Mouse (Mus musculus) CD4-positive, CD25-positive, alpha-beta regulatory T cell, adult 4 months (primary cell): ENCODE data around the gene Gpr108. TPM values are rescaled to one million over a fixed set of nuclear protein-coding genes. Genes with fewer than 3 reads are reported as not detected.
A peak's percentile ranks its signal among the peaks of the same experiment; 100 is the strongest.

Source experiments
- ATAC-seq: one replicate; pipeline ENCODE4 v1.8.0; 2017
- polyA plus RNA-seq, 2 experiments: library from polyadenylated mRNA; unstranded; fragments of 100-300 nt; shearing (Covaris generic); gene quantifications; one replicate each; pipeline ENCODE4 v1.2.1; 2017

The Gpr108 gene
- polyA plus RNA-seq, 2 experiments from 2014 or later = 62.0 to 94.4 TPM

- no peak for ATAC-seq
Observed at GRCm38 (mm10) chr17:57267556-57268126, 19.4 kb upstream of the Gpr108 start.

DNA sequence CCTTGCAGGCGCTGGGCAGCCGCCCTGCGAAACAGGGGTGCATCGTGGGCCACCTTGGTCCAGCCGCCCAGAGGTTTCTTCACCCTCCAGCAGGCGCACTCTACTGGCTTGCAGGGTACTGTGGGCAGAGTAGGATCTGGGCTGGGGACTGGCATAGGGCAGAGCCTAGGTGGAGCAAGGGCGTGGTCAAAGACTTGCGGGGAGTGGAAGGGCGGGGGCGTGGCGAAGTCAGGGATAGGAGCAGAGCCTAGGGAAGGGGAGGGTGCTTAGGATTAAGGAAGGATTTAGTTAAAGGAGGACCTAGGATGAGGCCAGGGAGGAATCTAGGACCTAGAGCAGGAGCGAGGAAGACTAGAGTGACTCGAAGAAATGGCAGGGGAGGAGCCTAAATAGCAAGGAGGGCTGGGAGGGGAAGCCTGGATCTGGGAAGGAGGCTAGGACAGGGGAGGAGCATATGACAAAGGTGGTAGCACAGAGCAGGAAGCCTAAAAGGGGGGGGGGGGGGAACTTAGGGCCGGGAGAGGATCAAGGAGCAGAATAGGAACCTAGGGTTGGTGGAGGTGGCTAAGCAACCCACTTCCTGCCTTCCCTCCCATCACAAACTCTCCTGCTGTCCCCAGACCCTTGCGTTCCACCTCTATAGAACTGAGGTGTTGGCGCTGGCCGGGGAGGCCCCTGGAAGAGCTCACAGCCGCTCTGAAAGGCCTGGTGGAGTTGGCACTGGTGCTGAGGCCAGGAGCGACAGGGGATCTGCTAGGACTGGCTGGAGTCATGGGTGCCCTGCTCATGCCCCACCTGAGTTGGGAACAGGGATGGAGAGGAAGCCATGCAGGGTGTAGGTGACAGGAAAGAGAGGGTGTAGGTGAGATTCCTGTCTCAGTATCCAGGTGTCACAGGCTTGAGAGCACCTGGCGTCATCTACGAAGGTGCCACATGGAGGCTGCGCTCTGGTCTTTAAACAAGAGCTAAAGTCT is 17.0 kb upstream of the Gpr108 start:
- ATAC-seq = peak; percentile 51

DNA sequence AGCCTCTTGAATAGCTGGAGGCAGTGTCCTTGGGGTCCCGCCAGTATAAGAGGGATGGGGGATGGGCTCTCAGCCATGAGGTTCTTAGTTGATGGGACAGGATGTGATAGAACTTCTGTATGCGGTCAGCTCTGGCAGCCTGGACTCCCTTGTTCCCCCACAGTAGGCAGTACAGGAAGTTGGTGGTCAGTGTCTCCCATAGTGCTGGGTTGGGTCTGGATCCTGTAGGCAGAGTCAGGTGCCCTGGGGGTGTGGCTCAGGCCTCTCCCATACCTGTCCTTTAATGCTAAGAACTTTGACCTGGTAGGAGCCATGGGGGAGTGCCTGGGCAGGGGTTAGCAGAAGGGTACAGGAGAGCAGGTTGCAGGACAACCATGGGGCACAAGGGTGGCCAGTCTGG is 15.9 kb upstream of the Gpr108 start:
- ATAC-seq = peak; percentile 34

DNA sequence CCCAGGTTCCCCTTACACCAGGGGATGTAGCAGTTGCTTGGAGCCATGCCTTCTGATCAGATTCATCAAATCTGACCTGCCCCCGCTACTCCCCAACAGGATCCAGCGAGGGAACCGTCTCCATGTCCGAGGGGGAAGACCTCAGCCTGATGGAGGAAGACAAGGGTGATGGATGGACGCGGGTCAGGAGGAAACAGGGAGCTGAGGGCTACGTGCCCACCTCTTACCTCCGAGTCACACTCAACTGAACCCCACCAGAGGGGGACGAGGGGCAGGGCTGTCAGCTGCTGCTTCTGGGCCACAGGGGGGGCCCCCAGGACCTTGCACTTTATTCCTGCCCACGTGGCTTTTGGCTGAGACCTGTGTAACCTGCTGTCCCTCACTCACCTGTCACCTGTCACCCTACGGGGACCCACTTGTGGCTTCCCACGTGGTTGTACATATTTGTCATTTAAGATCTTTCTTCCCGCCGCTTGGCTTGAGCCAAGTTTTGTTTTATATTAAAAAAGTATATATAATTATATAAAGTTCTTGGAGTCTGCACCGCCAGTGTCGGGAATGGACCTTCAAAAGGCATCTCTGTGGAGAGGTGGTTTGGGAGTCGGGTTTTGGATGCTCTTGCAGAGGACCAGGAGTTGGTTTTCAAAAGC is 14.8 kb upstream of the Gpr108 start:
- no peak for ATAC-seq

DNA sequence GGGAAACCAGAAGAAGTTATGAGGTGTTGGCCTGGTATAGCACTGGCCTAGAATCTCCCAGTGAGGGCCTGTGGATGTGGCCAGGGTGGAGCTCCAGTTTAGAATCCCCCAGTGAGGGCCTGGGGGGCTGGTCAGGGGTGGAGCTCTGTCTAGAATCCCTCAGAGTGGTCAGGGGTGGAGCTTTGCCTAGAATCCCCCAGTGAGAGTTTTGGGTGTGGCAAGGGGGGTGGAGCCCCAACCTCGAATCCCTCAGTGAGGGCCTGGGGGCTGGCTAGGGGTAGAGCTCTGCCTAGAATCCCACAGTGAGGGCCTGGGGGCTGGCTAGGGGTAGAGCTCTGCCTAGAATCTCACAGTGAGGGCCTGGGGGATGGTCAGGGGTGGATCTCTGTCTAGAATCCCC is 13.6 kb upstream of the Gpr108 start:
- ATAC-seq = no peak

DNA sequence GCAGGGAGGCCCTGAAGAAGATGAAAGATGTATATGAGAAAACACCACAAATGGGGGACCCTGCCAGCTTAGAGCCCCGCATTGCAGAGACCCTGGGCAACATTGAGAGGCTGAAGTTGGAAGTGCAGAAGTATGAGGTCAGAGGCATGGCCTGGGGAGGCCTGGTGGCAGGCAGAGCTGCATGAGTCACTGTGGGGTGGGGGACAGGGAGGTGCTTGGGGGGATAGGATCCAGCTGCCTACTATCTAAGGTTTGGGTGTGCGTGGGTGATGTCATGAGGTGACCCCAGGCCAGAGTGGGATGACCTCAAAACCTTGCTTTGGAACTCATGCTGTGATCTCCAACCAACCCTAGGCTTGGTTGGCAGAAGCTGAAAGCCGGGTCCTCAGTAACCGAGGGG is 13.0 kb upstream of the Gpr108 start:
- ATAC-seq = no peak

GRCm38 (mm10) chr17:57260351-57260750 is 12.1 kb upstream of the Gpr108 start:
- ATAC-seq = no peak

DNA sequence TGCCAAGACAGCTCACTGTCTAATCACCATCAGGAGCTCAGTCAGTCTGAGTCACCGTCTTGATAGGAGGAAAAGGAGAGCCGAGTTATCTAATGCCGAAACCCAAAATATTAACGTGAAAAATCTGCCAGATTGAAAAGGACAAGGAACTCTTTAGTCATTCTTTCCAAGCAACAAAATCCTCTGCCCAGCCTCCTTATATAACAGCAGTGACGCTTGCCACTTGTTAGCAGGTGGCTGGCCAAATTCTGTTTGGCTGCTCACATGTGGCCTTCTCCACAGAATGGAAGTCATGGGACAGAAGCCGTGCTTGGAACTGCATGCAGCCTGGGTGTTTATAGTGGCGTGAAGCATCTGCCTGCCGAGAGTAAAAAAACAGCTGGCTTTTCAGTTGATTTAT is 11.5 kb upstream of the Gpr108 start:
- no peak for ATAC-seq

- no peak for ATAC-seq
Observed at GRCm38 (mm10) chr17:57258191-57258590, 9.9 kb upstream of the Gpr108 start.

GRCm38 (mm10) chr17:57256921-57257485 is 8.8 kb upstream of the Gpr108 start:
- no peak for ATAC-seq

- no peak for ATAC-seq
Observed at GRCm38 (mm10) chr17:57255354-57255753, 7.1 kb upstream of the Gpr108 start.

DNA sequence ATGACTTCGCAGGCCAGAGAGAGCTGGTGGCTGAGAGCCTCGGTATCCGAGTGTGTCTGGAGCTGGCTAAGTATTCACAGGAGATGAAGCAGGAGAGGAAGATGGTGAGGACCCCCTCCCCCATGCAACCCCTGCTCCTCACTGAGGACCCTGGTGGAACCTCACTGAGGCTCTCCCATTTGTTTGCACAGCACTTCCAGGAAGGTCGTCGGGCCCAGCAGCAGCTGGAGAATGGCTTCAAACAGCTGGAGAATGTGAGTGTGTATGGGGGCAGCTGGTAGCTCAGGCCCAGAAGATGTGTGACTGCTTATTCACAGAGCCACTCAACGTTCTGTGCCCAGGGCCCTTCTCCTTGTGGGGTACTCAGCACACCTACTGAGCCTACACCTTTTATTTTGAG is 5.1 kb upstream of the Gpr108 start:
- ATAC-seq = no peak

DNA sequence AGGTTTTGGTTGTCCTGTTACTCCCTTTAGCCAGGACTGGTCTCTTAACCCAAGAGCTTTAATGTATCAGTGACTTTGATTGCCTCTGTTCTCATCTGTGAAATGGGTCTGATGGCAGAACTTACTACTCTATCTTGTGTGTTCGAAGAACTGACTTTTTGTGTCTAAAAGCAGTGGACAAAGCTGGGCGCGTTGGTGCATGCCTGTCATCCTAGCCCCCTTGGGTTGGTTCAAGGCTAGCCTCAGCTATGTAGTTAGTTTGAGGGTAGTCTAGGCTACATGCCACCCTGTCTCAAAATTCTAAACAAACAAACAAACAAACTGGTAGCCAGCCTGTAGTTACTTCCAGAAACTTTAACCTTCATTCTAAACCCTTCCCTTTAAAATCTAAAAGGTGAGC is 3.2 kb upstream of the Gpr108 start:
- ATAC-seq = no peak

DNA sequence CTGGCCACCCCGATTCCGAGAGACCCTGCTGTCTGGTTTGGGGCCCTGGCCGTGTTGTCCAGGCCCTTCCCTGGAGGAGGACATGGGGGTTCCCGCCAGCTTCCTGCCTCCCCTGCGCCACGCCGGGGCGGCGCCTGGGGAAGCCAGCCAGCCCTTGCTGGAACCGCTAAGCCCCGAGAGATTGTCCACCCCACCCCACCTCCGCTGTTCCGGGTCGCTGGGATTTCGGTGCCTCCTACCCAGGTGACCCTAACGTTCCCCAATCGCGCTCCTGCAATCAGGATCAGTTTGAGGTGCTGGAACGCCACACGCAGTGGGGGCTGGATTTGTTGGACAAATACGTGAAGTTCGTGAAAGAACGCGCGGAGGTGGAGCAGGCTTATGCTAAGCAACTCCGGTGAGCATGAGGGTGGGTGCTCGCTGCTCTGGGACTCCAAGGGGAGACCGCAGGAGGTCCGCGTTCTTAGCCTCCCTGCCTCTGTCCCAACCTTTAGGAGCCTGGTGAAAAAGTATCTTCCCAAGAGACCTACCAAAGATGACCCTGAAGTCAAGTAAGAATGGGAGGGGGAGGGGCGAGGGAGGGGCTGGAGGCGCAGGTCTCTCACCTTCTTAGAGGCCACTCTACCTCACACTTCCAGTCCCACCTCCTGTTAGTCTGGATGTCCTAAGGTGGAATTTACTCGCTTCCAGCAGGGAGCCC is 2.4 kb upstream of the Gpr108 start:
- no peak for ATAC-seq

- ATAC-seq = peak; percentile 43
Observed at GRCm38 (mm10) chr17:57249186-57250181, 1.2 kb upstream of the Gpr108 start, which contains the start of gene Trip10. TSS of gene Trip10 (plus strand) at chr17:57249455.

DNA sequence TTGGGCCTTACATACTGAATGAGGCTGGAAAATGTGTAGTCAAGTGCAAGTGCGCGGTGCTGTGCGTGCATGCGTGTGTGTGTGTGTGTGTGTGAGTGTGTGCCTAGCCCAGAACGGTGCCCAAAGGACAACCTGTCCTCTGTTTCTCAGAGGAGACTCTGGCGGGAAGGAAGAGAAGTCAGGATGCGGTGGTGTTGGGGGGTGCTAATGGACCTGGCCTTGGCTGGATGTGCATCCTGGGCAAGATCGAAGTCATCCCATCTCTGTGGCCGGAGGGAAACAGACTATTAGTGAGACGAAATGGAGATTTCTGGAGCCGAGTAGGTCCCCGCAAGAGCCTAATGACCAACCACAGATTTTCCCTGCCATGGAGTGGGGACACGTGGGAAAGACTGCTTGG is 525 bp upstream of the Gpr108 start:
- no peak for ATAC-seq

- peak; percentile 83 for ATAC-seq
Observed at GRCm38 (mm10) chr17:57247393-57248200, 649 bp downstream of the Gpr108 start.

GRCm38 (mm10) chr17:57246663-57247392 is 1.4 kb downstream of the Gpr108 start:
- ATAC-seq = no peak

DNA sequence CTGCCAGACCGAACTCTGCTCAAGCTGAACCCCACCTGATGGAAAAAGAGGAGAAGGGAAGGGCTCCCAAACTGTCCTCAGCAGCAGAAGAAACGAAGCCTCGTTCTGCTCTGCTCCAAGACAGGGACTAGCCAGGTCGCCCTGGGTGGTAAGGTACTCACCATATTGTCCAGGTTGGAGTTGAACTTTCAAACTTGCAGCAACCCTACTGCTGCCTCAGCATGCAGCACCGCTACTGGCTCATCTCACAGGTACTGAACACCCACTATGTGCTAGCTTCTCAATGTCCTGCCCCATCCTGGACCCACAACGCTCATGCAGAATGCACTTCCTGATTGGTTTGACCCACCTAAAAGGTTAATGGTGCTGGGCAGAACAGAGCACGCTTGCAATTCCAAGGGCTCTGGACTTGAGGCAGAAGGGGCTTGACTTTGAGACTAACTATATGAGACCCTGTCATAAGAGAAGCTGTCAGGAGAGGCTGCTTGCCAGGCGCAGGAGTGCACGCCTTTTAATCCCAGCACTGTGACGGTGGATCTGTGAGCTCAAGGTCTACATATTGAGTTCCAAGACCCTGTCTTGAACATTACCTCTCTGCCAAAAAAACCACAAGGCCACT is 2.8 kb downstream of the Gpr108 start:
- ATAC-seq = no peak
